Mouse (Mus musculus) CH12.LX (cell line): ENCODE data around the gene Prpf4b. TPM values are rescaled to one million over a fixed set of nuclear protein-coding genes. Genes with fewer than 3 reads are reported as not detected.

ENCODE experiments used
- DNase-seq: peaks from one replicate; pipeline ENCODE4 v3.0.0-alpha.2; 2013; ENCODE audit errors: extremely low read depth
- H3K27ac ChIP-seq: 2 replicates; pipeline ENCODE4 v1.5.1; 2012; ENCODE audit warnings: low read depth, mild to moderate bottlenecking, control low read depth, moderate library complexity; ENCODE audit not compliant: insufficient read depth
- H3K27me3 ChIP-seq: replicated peaks from 2 replicates; pipeline ENCODE3; 2012; ENCODE audit warnings: inconsistent platforms
- H3K36me3 ChIP-seq, 2 experiments: replicated peaks in 1 of 2; 2 replicates each; pipeline versions ENCODE3 to v1.6.1; 2012; ENCODE audit warnings: inconsistent platforms in 1 of 2, low read length in 1 of 2, mild to moderate bottlenecking in 1 of 2, mixed read lengths in 1 of 2, moderate library complexity in 1 of 2; ENCODE audit not compliant: control insufficient read depth in 1 of 2, insufficient read depth in 1 of 2
- H3K4me1 ChIP-seq, 2 experiments: 2 replicates each; pipeline ENCODE4 v1.6.1; 2012; ENCODE audit warnings: inconsistent platforms in 1 of 2, moderate library complexity in 1 of 2; ENCODE audit not compliant: insufficient read depth in 2 of 2, control insufficient read depth in 1 of 2
- H3K4me2 ChIP-seq: 2 replicates; pipeline ENCODE4 v1.6.1; 2012; ENCODE audit warnings: low read depth, mild to moderate bottlenecking, control low read depth; ENCODE audit not compliant: poor library complexity, insufficient read depth, severe bottlenecking
- H3K4me3 ChIP-seq, 3 experiments: fragments of 150-350 bp in 1 of 3; sonication (generic) in 1 of 3; replicated peaks in 1 of 3; 2 replicates each; pipeline versions ENCODE3 to v1.5.1; 2011 to 2012; ENCODE audit warnings: low read depth in 2 of 3, low read length in 2 of 3, mild to moderate bottlenecking in 2 of 3, moderate library complexity in 2 of 3, control low read depth in 1 of 3, improper control_type of control experiment in 1 of 3, inconsistent platforms in 1 of 3, mixed read lengths in 1 of 3; ENCODE audit not compliant: poor library complexity in 1 of 3
- H3K79me2 ChIP-seq: replicated peaks from 2 replicates; pipeline ENCODE4 v1.6.1; 2012; ENCODE audit warnings: mild to moderate bottlenecking, moderate library complexity; ENCODE audit not compliant: control insufficient read depth, poor library complexity, insufficient read depth, severe bottlenecking; ENCODE audit errors: extremely low read depth
- H3K9ac ChIP-seq: 2 replicates; pipeline ENCODE4 v1.6.1; 2012; ENCODE audit warnings: low read depth, mild to moderate bottlenecking, control low read depth, moderate library complexity; ENCODE audit not compliant: insufficient read depth
- H3K9me3 ChIP-seq: replicated peaks from 2 replicates; pipeline ENCODE3; 2012; ENCODE audit warnings: low read length, inconsistent platforms, mixed read lengths
- BHLHE40 ChIP-seq: IDR thresholded peaks from 2 replicates; pipeline ENCODE4 v1.6.1; 2011; ENCODE audit warnings: mild to moderate bottlenecking, low read depth, low read length, improper control_type of control experiment
- CHD2 ChIP-seq: IDR thresholded peaks from 2 replicates; pipeline ENCODE4 v1.6.1; 2011; ENCODE audit warnings: low read length, improper control_type of control experiment
- ETS1 ChIP-seq: conservative IDR thresholded peaks from 2 replicates; pipeline ENCODE4 v1.6.1; 2012; ENCODE audit warnings: low read depth, mild to moderate bottlenecking, inconsistent platforms, low read length, improper control_type of control experiment, moderate library complexity
- GABPA ChIP-seq: IDR thresholded peaks from 2 replicates; pipeline ENCODE4 v1.6.1; 2012; ENCODE audit warnings: low read depth, low read length, improper control_type of control experiment, inconsistent platforms; ENCODE audit not compliant: insufficient replicate concordance
- JUND ChIP-seq: conservative IDR thresholded peaks from 2 replicates; pipeline ENCODE4 v1.6.1; 2011; ENCODE audit warnings: low read depth, low read length, improper control_type of control experiment
- MAFK ChIP-seq: IDR thresholded peaks from 2 replicates; pipeline ENCODE4 v1.6.1; 2011; ENCODE audit warnings: low read length, improper control_type of control experiment; ENCODE audit not compliant: insufficient replicate concordance
- MEF2A ChIP-seq: IDR thresholded peaks from 2 replicates; pipeline ENCODE4 v1.6.1; 2014; ENCODE audit warnings: low read depth, mild to moderate bottlenecking, inconsistent platforms, low read length, improper control_type of control experiment, borderline replicate concordance
- MXI1 ChIP-seq: IDR thresholded peaks from 2 replicates; pipeline ENCODE4 v1.6.1; 2011; ENCODE audit warnings: mild to moderate bottlenecking, low read depth, low read length, improper control_type of control experiment
- MYC ChIP-seq: IDR thresholded peaks from 2 replicates; pipeline ENCODE4 v1.6.1; 2011; ENCODE audit warnings: low read depth, mild to moderate bottlenecking, improper control_type of control experiment, low read length
- NELFE ChIP-seq: IDR thresholded peaks from 2 replicates; pipeline ENCODE4 v1.6.1; 2011; ENCODE audit warnings: low read depth, low read length, improper control_type of control experiment
- POLR2A ChIP-seq: IDR thresholded peaks from 2 replicates; pipeline ENCODE4 v1.6.1; 2011; ENCODE audit warnings: low read depth, mild to moderate bottlenecking, improper control_type of control experiment, low read length
- RCOR1 ChIP-seq: conservative IDR thresholded peaks from 2 replicates; pipeline ENCODE4 v1.6.1; 2012; ENCODE audit warnings: low read depth, mild to moderate bottlenecking, inconsistent platforms, low read length, improper control_type of control experiment
- SIN3A ChIP-seq: IDR thresholded peaks from 2 replicates; pipeline ENCODE4 v1.6.1; 2012; ENCODE audit warnings: low read length, improper control_type of control experiment, inconsistent platforms
- TBP ChIP-seq: conservative IDR thresholded peaks from 2 replicates; pipeline ENCODE4 v1.6.1; 2011; ENCODE audit warnings: low read depth, low read length, improper control_type of control experiment
- ZC3H11A ChIP-seq: IDR thresholded peaks from 2 replicates; pipeline ENCODE4 v1.6.1; 2012; ENCODE audit warnings: low read depth, mild to moderate bottlenecking, inconsistent platforms, low read length, improper control_type of control experiment
- ZKSCAN1 ChIP-seq: IDR thresholded peaks from 2 replicates; pipeline ENCODE4 v1.6.1; 2012; ENCODE audit warnings: low read depth, inconsistent platforms, low read length, improper control_type of control experiment, borderline replicate concordance
- ZMIZ1 ChIP-seq: IDR thresholded peaks from 2 replicates; pipeline ENCODE4 v1.6.1; 2012; ENCODE audit warnings: low read depth, mild to moderate bottlenecking, inconsistent platforms, low read length, improper control_type of control experiment
- dilution Hi-C: fragments of 300-500 bp; cut with MboI; formaldehyde crosslinking; loops from 2 replicates; pipeline ENCODE4 v1.14.3; 2020; ENCODE audit warnings: low sequenced_read_pairs; ENCODE audit not compliant: extremely low pct_unique_long_range_greater_than_20kb, extremely low pct_ligation_motif_present
- in situ Hi-C: fragments of 300-500 bp; cut with MboI; formaldehyde crosslinking; loops from 3 replicates; pipeline ENCODE4 v1.14.3; 2019; ENCODE audit warnings: low sequenced_read_pairs, low pct_ligation_motif_present, low pct_unique_long_range_greater_than_20kb, mixed read lengths
- polyA plus RNA-seq: library from polyadenylated mRNA; unstranded; fragments of >175 nt; gene quantifications from 2 replicates; pipeline ENCODE4 v1.2.1, GENCODE M21; 2012; ENCODE audit warnings: low read depth; ENCODE audit not compliant: insufficient read length
- total RNA-seq, 2 experiments: library from RNA; depleted of rRNA; stranded (reverse); fragments of 300-350 nt in 1 of 2; fragments of >200 nt in 1 of 2; gene quantifications; 2 replicates each; pipeline ENCODE4 v1.2.3; 2012 to 2014

Prpf4b gene
- total and polyA plus RNA-seq, 3 experiments: 51.1 to 94.9 (median 57.3) TPM

DNA sequence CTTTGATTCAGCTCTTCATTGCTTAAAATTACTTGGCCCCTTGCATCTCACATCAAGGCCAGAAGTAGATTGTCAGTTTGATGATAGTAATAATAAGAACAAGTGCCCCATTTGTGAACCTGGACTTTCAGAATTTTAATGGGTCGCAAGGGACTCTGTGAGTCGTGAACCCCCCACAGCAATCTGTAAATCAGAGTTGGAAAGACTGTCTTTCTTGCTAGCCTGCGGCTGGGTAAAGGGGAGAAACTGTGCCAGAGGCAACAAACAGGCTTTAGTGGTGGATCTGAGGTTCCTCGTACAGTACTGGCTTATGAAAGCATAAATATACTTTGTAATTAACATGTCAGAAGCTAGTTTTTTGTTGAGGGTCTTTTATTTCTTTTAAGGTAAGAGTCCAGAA lies 32.3 kb upstream of the Prpf4b start:
- H3K9ac ChIP-seq: no peak overlapping the region
- peaks cover 0 to 7% of the 10 kb centered on the region in 2 experiments; a peak in 2 of 4 replicates for H3K4me1 ChIP-seq
- no peaks in the 10 kb centered on the region for H3K36me3 ChIP-seq
- H3K9me3 ChIP-seq: no peaks in the 10 kb centered on the region
- no peaks in the 10 kb centered on the region for H3K27me3 ChIP-seq
- no peaks in the 10 kb centered on the region for H3K79me2 ChIP-seq
- DNase-seq: no peak
- H3K27ac ChIP-seq: no peak overlapping the region
- in situ Hi-C loops: no loop called here
- no peak for TF ChIP-seq MAFK
- TF ChIP-seq MXI1: no peak
- TF ChIP-seq ETS1: no peak
- TF ChIP-seq BHLHE40: no peak
- H3K4me3 ChIP-seq: no peak overlapping the region
- dilution Hi-C loops: no loop called here
- no peak overlapping the region for H3K4me2 ChIP-seq

DNA sequence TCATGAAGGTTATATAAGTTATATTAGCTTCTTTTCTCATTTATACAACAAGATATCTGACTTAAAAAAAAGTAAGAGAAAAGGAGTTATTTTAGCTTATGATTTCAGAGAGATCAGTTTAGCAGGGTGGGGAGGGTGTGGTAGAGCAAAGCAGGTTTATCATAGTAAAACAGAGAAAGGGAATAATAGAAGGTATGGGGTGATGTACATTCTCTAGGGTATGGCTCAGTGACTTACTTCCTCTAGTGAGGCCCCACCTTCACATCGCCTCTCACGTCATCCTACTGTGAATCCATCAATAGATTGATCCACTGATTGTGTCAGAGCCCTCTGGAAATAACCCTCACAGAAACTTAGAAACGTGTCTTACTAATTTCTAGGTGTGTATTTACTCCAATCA lies 24.3 kb upstream of the Prpf4b start:
- dilution Hi-C loops (no loop called here), in situ Hi-C loops (loop anchor here (25.0 kb wide), 1 partner anchor 663 kb away; no protein-coding TSS in a partner anchor)
- DNase-seq: no peak
- Histone ChIP-seq H3K9ac (no peak overlapping the region), H3K4me3 (no peak overlapping the region), H3K27me3 (no peaks in the 10 kb centered on the region), H3K79me2 (no peaks in the 10 kb centered on the region), H3K36me3 (no peaks in the 10 kb centered on the region), H3K4me2 (no peak overlapping the region), H3K27ac (no peak overlapping the region), H3K9me3 (peaks cover 25% of the 10 kb centered on the region), H3K4me1 (peaks cover 0 to 7% of the 10 kb centered on the region in 2 experiments; a peak in 2 of 4 replicates)
- TF ChIP-seq POLR2A: no peak
- no peak for TF ChIP-seq ETS1
- TF ChIP-seq ZC3H11A: no peak
- no peak for TF ChIP-seq ZMIZ1
- TF ChIP-seq SIN3A: no peak
- TF ChIP-seq ZKSCAN1: no peak
- no peak for TF ChIP-seq RCOR1
- no peak for TF ChIP-seq MYC
- no peak for TF ChIP-seq CHD2
- TF ChIP-seq GABPA: no peak
- TF ChIP-seq MEF2A: no peak
- no peak for TF ChIP-seq NELFE
- no peak for TF ChIP-seq JUND
- no peak for TF ChIP-seq TBP
